Mouse (Mus musculus): ENCODE data around the gene Phldb2. TPM values are rescaled to one million over a fixed set of nuclear protein-coding genes. Genes with fewer than 3 reads are reported as not detected.
A peak's percentile ranks its signal among the peaks of the same experiment; 100 is the strongest.

The Phldb2 gene
- polyA plus RNA-seq (2015; fragmentation: Nextera tagmentation; extraction: Ambion mirVana) = 6.6 and 6.9 TPM in 2 replicates

DNA sequence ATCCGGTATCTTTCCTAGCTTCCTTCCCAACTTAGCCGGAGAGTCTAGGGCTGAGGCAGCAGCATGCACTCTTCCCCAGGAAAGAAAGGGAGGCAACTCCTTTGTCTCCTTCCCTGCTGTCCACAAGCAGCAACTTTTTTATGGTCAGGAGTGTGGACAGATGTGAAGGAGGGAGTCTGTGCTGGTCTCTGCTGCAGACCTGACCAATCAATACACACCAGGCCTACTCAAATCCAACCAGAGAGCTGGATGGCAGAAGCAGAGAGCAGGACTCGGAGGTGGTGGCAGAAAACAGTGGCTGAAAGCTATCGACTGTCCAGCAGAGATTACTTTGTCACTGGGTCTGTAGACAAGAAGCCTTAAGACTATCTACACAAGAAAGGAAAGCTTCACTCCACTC, at the start of gene Phldb2:
Gene Phldb2, minus strand, starts transcription at position 205 of the 400 bp plus-strand sequence.
- no peak for ATAC-seq
- Histone ChIP-seq H3K4me3 (ENCODE audit: low read depth, low read length) (no peak within 1 kb of the TSS), H3K27me3 (ENCODE audit: control insufficient read depth, insufficient read depth, low read depth, low read length) (no peaks in the 10 kb centered on the region), H3K27ac (ENCODE audit: low read length) (no peak within 1 kb of the TSS), H3K9me3 (replicated peaks; ENCODE audit: control insufficient read depth, low read length, poor library complexity, severe bottlenecking) (no peaks in the 10 kb centered on the region), H3K36me3 (ENCODE audit: control insufficient read depth, insufficient read depth, low read length) (0 out of 2 replicates have a peak, but pooled peaks cover 3% of the 10 kb centered on the region), H3K9ac (ENCODE audit: low read depth, low read length) (no peak within 1 kb of the TSS), H3K4me1 (ENCODE audit: control insufficient read depth, insufficient read depth, low read length) (no peaks in the 10 kb centered on the region), H3K4me2 (ENCODE audit: low read length) (no peak within 1 kb of the TSS)
- 93% methylated on average over 4 of the region's 4 CpGs for WGBS

DNA sequence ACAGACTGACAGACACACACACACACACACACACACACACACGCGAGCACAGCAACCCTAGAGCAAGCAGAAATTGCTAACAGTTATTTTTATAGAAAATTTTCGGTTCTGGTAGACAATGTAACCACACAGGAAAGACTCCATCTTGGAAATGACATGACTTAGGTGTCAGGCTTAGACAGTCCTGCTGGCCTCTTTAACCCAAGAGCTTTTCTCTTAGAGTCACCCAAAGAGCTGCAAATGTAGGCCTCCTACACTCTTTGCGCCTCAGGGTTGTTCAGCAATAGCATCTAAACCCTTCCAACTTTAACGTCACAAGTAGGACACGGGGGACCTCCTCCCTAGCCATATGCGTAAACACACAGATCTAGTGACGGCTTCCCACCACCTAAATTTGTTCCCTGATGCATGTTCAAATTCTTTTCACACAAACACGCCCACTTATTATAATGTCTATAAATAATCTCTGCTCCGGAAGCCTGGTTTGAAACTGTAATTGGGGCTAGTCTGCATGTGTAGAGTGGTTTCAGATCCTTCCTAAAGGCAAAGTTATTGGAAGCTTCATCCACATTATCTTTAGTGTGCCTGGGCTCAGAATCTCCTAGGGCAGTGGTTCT, 48.3 kb upstream of the Phldb2 start:
- H3K4me1 ChIP-seq (ENCODE audit: control insufficient read depth, insufficient read depth, low read length) = peaks cover 4% of the 10 kb centered on the region; the same call in 1 of the 2 replicates

DNA sequence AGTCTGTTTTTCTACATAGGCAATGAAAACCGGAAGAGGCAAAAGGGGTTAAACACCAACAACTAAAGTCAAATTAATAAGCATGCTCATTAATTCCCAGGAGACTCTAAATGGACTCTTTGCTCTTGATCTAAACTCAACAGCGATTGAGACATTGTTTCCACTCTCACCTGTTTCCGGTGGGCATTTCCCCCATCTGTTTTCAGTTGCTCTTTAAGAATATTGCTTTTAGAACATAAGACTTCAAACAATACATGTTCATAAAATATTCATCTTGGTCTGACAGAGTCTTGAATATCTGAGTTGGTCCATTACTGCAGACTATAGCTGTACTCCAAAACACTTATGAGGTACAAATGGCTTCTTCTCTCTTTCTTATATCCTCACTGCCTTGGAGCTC, 47.6 kb upstream of the Phldb2 start:
- Histone ChIP-seq H3K9ac (ENCODE audit: low read depth, low read length) (no peak overlapping the region), H3K4me1 (ENCODE audit: control insufficient read depth, insufficient read depth, low read length) (0 out of 2 replicates have a peak, but pooled peaks cover 4% of the 10 kb centered on the region), H3K27ac (ENCODE audit: low read length) (no peak overlapping the region), H3K36me3 (ENCODE audit: control insufficient read depth, insufficient read depth, low read length) (no peaks in the 10 kb centered on the region), H3K27me3 (ENCODE audit: control insufficient read depth, insufficient read depth, low read depth, low read length) (no peaks in the 10 kb centered on the region), H3K4me2 (ENCODE audit: low read length) (no peak overlapping the region), H3K4me3 (ENCODE audit: low read depth, low read length) (no peak overlapping the region), H3K9me3 (replicated peaks; ENCODE audit: control insufficient read depth, low read length, poor library complexity, severe bottlenecking) (no peaks in the 10 kb centered on the region)
- no peak for ATAC-seq
- WGBS = 73% methylated on average over 3 of the region's 3 CpGs

More for the DNA sequence above, 48.3 kb upstream of the Phldb2 start:
- Histone ChIP-seq H3K4me2 (ENCODE audit: low read length) (no peak overlapping the region), H3K27me3 (ENCODE audit: control insufficient read depth, insufficient read depth, low read depth, low read length) (no peaks in the 10 kb centered on the region), H3K4me3 (ENCODE audit: low read depth, low read length) (no peak overlapping the region), H3K27ac (ENCODE audit: low read length) (no peak overlapping the region), H3K9me3 (replicated peaks; ENCODE audit: control insufficient read depth, low read length, poor library complexity, severe bottlenecking) (no peaks in the 10 kb centered on the region), H3K36me3 (ENCODE audit: control insufficient read depth, insufficient read depth, low read length) (no peaks in the 10 kb centered on the region), H3K9ac (ENCODE audit: low read depth, low read length) (no peak overlapping the region)
- ATAC-seq = no peak
- WGBS = 92% methylated on average over 10 of the region's 10 CpGs

DNA sequence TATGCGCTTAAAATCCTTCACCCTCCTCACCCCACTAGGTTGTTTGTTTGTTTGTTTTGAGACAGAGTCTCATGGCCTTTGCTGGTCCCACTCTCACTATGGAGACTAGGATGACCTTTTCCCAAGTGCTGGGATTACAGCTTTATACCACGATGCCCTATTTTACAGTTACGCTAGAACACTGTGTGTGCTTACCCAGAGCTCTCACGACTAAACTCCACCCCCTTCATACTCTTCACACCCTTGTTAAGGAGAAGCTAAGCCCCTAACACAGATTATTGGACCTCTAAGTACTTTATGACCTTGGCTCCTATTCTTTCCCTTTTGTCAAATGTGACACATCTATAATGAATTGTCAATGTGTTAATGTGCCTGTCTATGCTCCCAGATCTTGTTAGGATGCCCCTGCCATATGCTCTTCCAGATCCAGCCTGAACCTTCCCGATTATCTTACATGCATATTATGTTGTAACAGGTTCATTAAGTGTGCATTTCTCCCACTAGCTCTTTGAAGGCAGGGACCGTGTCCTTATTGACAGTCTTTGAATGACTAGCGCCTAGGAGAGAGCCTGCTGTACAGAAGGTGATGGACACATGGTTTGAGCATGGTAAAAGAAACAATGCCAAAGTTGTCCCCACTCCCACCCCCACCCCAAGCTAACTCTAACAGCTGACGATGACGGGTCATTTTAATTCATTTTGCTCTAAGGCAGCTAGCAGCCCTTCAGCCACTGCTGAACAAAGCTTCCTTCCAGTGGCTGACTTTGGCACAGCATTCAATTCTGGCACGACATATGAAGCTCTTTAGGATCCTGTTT, 46.2 kb upstream of the Phldb2 start:
- no peak overlapping the region for H3K4me3 ChIP-seq (ENCODE audit: low read depth, low read length)
- no peaks in the 10 kb centered on the region for H3K36me3 ChIP-seq (ENCODE audit: control insufficient read depth, insufficient read depth, low read length)
- no peak overlapping the region for H3K4me2 ChIP-seq (ENCODE audit: low read length)
- whole genome bisulfite sequencing = 34% methylated on average over 10 of the region's 10 CpGs
- no peak overlapping the region for H3K27ac ChIP-seq (ENCODE audit: low read length)
- no peak overlapping the region for H3K9ac ChIP-seq (ENCODE audit: low read depth, low read length)
- H3K27me3 ChIP-seq (ENCODE audit: control insufficient read depth, insufficient read depth, low read depth, low read length) = no peaks in the 10 kb centered on the region
- H3K9me3 ChIP-seq (replicated peaks; ENCODE audit: control insufficient read depth, low read length, poor library complexity, severe bottlenecking) = no peaks in the 10 kb centered on the region
- 0 out of 2 replicates have a peak, but pooled peaks cover 4% of the 10 kb centered on the region for H3K4me1 ChIP-seq (ENCODE audit: control insufficient read depth, insufficient read depth, low read length)
- ATAC-seq = peak; percentile 71

DNA sequence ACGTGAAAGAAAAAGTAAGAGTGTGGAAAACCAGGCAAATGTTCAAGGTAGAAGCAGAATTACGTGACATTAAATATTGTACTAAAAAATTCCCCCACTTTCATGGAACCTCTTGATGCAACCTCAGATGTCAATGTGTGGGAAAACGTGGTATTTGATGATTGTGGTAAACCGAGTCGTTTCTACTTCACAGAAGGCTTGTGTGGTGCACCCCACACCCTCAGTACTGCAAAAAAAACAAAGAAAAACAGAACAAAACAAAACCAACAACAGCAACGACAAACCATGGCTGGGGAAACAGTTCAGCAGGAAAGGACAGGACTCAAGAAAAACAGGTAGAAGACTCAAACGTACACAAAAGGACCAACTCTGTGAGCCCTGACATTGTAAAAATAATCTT, 44.8 kb upstream of the Phldb2 start:
- H3K9me3 ChIP-seq (replicated peaks; ENCODE audit: control insufficient read depth, low read length, poor library complexity, severe bottlenecking) = no peaks in the 10 kb centered on the region
- H3K4me2 ChIP-seq (ENCODE audit: low read length) = no peak overlapping the region
- no peak for ATAC-seq
- H3K9ac ChIP-seq (ENCODE audit: low read depth, low read length) = no peak overlapping the region
- no peaks in the 10 kb centered on the region for H3K36me3 ChIP-seq (ENCODE audit: control insufficient read depth, insufficient read depth, low read length)
- H3K4me3 ChIP-seq (ENCODE audit: low read depth, low read length) = no peak overlapping the region
- 85% methylated on average over 7 of the region's 7 CpGs for WGBS
- no peaks in the 10 kb centered on the region for H3K27me3 ChIP-seq (ENCODE audit: control insufficient read depth, insufficient read depth, low read depth, low read length)
- no peak overlapping the region for H3K27ac ChIP-seq (ENCODE audit: low read length)
- H3K4me1 ChIP-seq (ENCODE audit: control insufficient read depth, insufficient read depth, low read length) = 0 out of 2 replicates have a peak, but pooled peaks cover 4% of the 10 kb centered on the region

DNA sequence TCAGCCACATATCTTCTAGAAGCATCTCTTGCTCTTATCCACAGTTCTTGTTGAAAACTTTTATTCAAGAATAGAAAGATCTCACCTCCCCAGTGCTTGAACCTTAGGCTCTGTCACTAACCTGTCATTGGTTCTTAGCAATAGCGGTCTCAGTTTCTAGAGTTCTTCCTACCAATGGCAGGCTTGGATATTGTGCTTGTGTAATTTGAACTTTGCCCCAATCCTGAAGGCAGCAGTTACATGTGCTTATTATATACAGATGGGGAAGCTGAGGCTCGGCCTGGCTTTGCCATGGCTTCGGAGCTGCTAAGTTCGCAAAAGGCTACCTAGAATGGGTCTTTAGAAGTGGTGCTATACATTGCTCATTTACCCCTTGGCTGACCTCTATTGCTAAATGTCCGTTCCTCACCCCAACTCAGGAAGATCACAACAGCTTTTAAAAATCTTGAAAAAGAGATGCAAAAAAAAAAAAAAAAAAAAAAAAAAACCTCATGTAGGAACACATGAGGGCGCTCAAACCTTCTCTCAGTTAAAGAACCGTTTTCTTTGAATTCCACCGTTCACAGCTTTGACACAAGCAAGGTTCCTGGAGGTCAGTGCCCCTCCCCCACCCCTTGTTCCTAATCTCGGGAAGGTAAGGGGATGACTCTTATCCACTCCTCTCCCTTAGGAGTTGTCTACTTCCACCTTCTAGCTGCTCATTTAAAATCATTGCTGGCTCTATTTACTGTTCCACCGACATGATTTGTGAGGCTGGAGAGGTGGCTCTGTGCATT, 37.7 kb upstream of the Phldb2 start:
- 46% methylated on average over 10 of the region's 10 CpGs for WGBS
- ATAC-seq = 0 out of 2 replicates have a peak, but pooled peaks have one; percentile 14

DNA sequence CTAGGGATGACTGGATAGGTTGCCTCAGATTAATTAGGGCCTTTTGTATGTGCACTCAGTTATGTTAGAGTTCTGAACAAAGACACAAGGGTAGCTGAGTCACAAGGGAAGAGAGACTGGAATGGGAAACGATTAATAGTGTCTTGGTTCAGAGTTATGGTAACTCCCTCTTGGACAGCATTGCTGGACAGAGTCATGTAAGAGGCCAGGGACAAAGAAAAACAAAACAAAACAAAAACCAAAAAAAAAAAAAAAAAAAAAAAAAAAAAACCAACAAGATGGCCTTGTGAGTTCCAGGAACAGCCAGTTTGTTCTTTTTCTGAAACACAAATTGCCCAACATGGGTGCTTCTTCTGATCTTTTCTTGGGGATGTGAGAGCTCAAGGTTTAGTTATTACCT, 32.8 kb upstream of the Phldb2 start:
- no peak overlapping the region for H3K9ac ChIP-seq (ENCODE audit: low read depth, low read length)
- H3K4me3 ChIP-seq (ENCODE audit: low read depth, low read length) = no peak overlapping the region
- no peak overlapping the region for H3K4me2 ChIP-seq (ENCODE audit: low read length)
- H3K4me1 ChIP-seq (ENCODE audit: control insufficient read depth, insufficient read depth, low read length) = no peaks in the 10 kb centered on the region
- no peaks in the 10 kb centered on the region for H3K27me3 ChIP-seq (ENCODE audit: control insufficient read depth, insufficient read depth, low read depth, low read length)
- WGBS = 66% methylated on average over 1 of the region's 1 CpGs
- no peak for ATAC-seq
- no peaks in the 10 kb centered on the region for H3K9me3 ChIP-seq (replicated peaks; ENCODE audit: control insufficient read depth, low read length, poor library complexity, severe bottlenecking)
- H3K27ac ChIP-seq (ENCODE audit: low read length) = no peak overlapping the region
- no peaks in the 10 kb centered on the region for H3K36me3 ChIP-seq (ENCODE audit: control insufficient read depth, insufficient read depth, low read length)

More for the DNA sequence above, 37.7 kb upstream of the Phldb2 start:
- H3K27me3 ChIP-seq (ENCODE audit: control insufficient read depth, insufficient read depth, low read depth, low read length) = no peaks in the 10 kb centered on the region
- no peak overlapping the region for H3K9ac ChIP-seq (ENCODE audit: low read depth, low read length)
- H3K4me3 ChIP-seq (ENCODE audit: low read depth, low read length) = no peak overlapping the region
- no peak overlapping the region for H3K4me2 ChIP-seq (ENCODE audit: low read length)
- no peaks in the 10 kb centered on the region for H3K36me3 ChIP-seq (ENCODE audit: control insufficient read depth, insufficient read depth, low read length)
- no peaks in the 10 kb centered on the region for H3K4me1 ChIP-seq (ENCODE audit: control insufficient read depth, insufficient read depth, low read length)
- H3K9me3 ChIP-seq (replicated peaks; ENCODE audit: control insufficient read depth, low read length, poor library complexity, severe bottlenecking) = no peaks in the 10 kb centered on the region
- no peak overlapping the region for H3K27ac ChIP-seq (ENCODE audit: low read length)

DNA sequence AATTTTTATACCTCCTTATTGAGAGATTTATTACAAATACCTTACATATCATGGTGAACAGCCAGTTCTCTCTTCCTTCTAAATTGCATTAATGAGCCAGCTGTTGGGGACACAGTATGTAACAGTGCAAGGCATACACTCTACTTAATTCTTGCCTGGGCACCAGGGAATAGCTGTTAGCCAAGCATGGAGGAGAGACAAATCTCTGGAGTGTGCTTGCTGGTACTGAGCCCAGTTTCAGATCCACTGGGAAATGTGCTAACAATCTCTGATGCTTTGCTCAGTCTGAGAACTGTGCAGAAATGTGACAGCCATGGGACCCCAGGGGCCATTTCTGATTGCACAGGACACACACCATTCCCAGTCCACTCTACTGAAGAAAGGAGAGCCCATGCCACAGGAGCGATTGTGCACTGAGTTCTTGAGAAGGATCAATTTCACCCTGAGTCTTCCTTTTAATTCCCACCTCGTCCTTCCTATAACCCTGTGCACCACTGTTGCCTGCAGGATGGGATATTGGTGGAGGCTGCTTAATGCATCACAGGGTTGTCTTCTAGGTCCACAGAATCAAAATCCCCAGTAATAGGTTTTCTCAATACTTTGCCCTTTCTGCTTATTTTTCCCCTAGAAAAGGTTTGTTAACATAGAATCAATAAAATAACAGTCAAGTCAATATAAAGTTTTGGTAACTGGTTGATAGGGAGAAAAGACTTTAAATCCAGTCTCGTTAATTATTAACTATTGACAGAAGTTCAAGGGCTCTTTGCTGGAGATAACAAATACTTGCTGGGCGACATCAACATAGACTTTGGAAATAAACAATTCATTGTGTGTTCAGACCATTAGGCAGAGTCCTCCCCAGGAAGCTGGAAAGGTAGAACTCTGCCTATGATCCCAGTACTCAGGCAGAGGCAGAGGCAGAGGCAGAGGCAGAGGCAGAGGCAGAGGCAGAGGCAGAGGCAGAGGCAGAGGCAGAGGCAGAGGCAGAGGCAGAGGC, 31.5 kb upstream of the Phldb2 start:
- Histone ChIP-seq H3K9me3 (replicated peaks; ENCODE audit: control insufficient read depth, low read length, poor library complexity, severe bottlenecking) (no peaks in the 10 kb centered on the region), H3K4me3 (ENCODE audit: low read depth, low read length) (no peak overlapping the region), H3K27me3 (ENCODE audit: control insufficient read depth, insufficient read depth, low read depth, low read length) (no peaks in the 10 kb centered on the region), H3K27ac (ENCODE audit: low read length) (peak overlapping the region; percentile 50), H3K4me2 (ENCODE audit: low read length) (no peak overlapping the region), H3K36me3 (ENCODE audit: control insufficient read depth, insufficient read depth, low read length) (no peaks in the 10 kb centered on the region), H3K9ac (ENCODE audit: low read depth, low read length) (no peak overlapping the region), H3K4me1 (ENCODE audit: control insufficient read depth, insufficient read depth, low read length) (no peaks in the 10 kb centered on the region)
- WGBS = 77% methylated on average over 4 of the region's 4 CpGs
- ATAC-seq = peak; percentile 73

Measured in midbrain, embryonic 16.5 days (tissue).